Mouse (Mus musculus) forebrain, embryonic 11.5 days (tissue): ENCODE measurements around the gene Mrps23. TPM values are rescaled to one million over a fixed set of nuclear protein-coding genes. Genes with fewer than 3 reads are reported as not detected.

Experiments
- ATAC-seq: fragments of 200-750 bp; cut with Nextera tagmentation; replicated peaks from 2 replicates; pipeline ENCODE4 v1.8.0; 2017; ENCODE audit warnings: moderate TSS enrichment; ENCODE audit not compliant: low FRiP score
- DNase-seq: peaks from one replicate; pipeline ENCODE4 v3.0.0-alpha.2; 2017; ENCODE audit warnings: low spot score
- H3K27ac ChIP-seq: fragments of 300-500 bp; sonication (generic); 2 replicates; pipeline ENCODE4 v1.5.1; 2014; ENCODE audit warnings: low read depth, low read length
- H3K27me3 ChIP-seq: fragments of 300-500 bp; sonication (generic); 2 replicates; pipeline ENCODE4 v1.6.1; 2014; ENCODE audit warnings: mild to moderate bottlenecking, low read length, mixed read lengths; ENCODE audit not compliant: control insufficient read depth, insufficient read depth
- H3K36me3 ChIP-seq: fragments of 300-500 bp; sonication (generic); 2 replicates; pipeline ENCODE4 v1.6.1; 2014; ENCODE audit warnings: mild to moderate bottlenecking, low read length, moderate library complexity, mixed read lengths; ENCODE audit not compliant: control insufficient read depth, insufficient read depth
- H3K4me1 ChIP-seq: fragments of 300-500 bp; sonication (generic); replicated peaks from 2 replicates; pipeline ENCODE4 v1.6.1; 2014; ENCODE audit warnings: low read length, mixed read lengths; ENCODE audit not compliant: control insufficient read depth, insufficient read depth
- H3K4me2 ChIP-seq: fragments of 300-500 bp; sonication (generic); 2 replicates; pipeline ENCODE4 v1.6.1; 2014; ENCODE audit warnings: low read depth, mild to moderate bottlenecking, low read length, moderate library complexity, mixed read lengths; ENCODE audit not compliant: severe bottlenecking
- H3K4me3 ChIP-seq: fragments of 300-500 bp; sonication (generic); 2 replicates; pipeline ENCODE4 v1.5.1; 2014; ENCODE audit warnings: low read depth, low read length
- H3K9ac ChIP-seq: fragments of 300-500 bp; sonication (generic); 2 replicates; pipeline ENCODE4 v1.6.1; 2014; ENCODE audit warnings: low read length
- H3K9me3 ChIP-seq: fragments of 300-500 bp; sonication (generic); 2 replicates; pipeline ENCODE4 v1.6.1; 2016; ENCODE audit warnings: low read length, mixed read lengths; ENCODE audit not compliant: control insufficient read depth
- WGBS: fragments of 180-500 bp; shearing (Covaris S2); extraction: QIAGEN DNeasy Blood & Tissue Kit; methylation state at CpG from one replicate; pipeline ENCODE4 v1.1.7; 2014; 5-methylcytosine and 5-hydroxymethylcytosine counted together
- polyA plus RNA-seq: library from polyadenylated mRNA; unstranded; fragments of >200 nt; fragmentation: Nextera tagmentation; extraction: Ambion mirVana; gene quantifications from 2 replicates; pipeline ENCODE4 v1.2.1, GENCODE M21; 2014

Mrps23 gene
- polyA plus RNA-seq, 1 experiment from 2014 or later: 70.8 TPM

DNA sequence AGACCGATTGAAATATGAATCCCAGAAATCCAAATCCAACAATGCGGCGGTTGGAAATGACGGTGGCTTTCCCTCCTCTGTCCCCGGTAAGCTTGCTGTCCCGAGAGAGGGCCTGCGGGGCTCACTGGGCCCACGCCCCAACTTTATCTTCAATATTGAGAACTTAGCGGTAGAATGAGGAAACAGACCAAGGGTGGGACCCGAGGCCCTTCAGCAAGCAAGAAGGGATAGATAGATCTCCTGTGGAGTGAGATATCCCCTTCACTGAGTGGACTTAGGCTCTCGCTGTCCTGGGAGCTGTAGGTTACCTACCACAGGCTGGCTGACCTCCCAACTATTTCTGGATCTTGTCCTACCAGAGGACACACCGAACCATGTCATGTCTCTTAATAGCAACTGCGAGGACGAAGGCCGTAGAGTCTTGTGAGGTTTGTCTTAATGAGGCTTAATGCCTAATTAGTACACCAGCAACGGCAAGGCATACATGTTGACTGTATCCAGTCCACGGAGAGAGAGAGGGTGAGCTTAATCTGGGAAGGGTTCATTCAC is 19.5 kb upstream of the Mrps23 start:
- no peak for DNase-seq

DNA sequence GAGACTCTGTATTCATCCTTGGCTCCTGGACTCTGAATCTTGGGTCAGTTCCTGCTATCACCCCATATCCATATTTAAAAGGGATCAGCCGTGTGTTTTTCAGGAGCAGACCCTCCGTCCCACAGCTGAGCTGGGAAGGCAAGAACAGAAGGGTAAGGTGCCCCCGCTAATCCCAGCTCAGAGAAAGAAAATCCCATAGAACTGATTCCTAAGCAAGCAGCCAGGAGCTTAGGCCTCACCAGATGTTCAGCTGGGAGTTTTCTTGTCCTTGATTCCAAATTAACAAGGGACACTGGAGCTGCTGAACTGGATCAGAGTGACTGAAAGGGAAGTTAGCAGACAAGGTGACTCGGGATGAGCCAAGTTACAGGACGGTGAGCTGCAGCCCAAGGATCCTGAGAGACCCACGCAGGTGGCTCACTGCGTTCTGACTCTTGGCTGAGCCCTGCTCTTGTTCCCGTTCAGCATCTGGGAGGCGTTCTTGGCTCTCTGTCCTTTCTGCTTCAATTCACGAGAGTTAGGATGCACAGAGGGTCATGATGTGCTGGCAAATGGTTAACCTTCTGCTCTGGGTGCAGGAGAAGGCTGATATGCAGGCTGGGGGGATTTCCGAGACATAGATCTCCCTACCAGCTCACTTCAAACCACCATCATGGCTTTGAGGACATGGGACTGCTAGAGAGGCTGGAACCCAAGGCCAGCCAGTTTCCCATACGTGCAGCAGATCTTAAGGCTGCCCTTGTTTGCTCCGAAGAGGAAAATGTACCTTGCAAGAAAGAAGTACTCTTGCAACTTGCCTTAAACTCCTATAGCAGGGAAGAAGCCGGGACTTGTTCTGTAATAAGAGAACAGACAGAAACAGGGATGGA is 17.9 kb upstream of the Mrps23 start:
- ATAC-seq (no peak), DNase-seq (no peak)
- Histone ChIP-seq H3K36me3 (no peaks in the 10 kb centered on the region; the same call in 1 of the 2 replicates), H3K9ac (0 out of 2 replicates have a peak overlapping the region, but pooled peaks have one; percentile 48), H3K27me3 (0 out of 2 replicates have a peak, but pooled peaks cover under 1% of the 10 kb centered on the region), H3K4me1 (peaks cover 17% of the 10 kb centered on the region; the same call in 1 of the 2 replicates), H3K9me3 (no peaks in the 10 kb centered on the region), H3K27ac (peak overlapping the region; percentile 7; the same call in 1 of the 2 replicates), H3K4me2 (no peak overlapping the region), H3K4me3 (no peak overlapping the region)
- WGBS: 56% methylated on average over 14 of the region's 14 CpGs

More for the DNA sequence above, 19.5 kb upstream of the Mrps23 start:
- Histone ChIP-seq H3K4me1 (peaks cover 33% of the 10 kb centered on the region), H3K4me2 (no peak overlapping the region), H3K9me3 (no peaks in the 10 kb centered on the region), H3K27ac (no peak overlapping the region), H3K9ac (no peak overlapping the region), H3K36me3 (no peaks in the 10 kb centered on the region; the same call in 1 of the 2 replicates), H3K27me3 (no peaks in the 10 kb centered on the region), H3K4me3 (no peak overlapping the region)
- ATAC-seq: no peak
- 89% methylated on average over 17 of the region's 17 CpGs for WGBS

DNA sequence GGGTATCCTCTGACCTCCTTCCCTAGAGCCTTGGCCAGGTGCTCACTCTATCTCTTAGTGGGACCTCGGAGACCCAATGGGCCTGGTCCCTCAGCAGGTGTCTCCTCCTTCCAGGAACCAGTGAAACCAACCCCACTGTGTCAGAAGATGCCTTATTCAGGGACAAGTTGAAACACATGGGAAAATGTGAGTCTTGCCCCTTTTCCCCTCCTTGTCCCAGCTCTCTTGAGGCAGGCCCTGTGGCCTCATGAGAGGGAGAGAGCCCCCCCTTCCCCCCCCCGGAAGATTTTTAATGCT is 17.3 kb upstream of the Mrps23 start:
- Histone ChIP-seq H3K9ac (peak overlapping the region; percentile 48; the same call in 1 of the 2 replicates), H3K27me3 (peaks cover 4% of the 10 kb centered on the region; the same call in 1 of the 2 replicates), H3K27ac (peak overlapping the region; percentile 62), H3K9me3 (no peaks in the 10 kb centered on the region), H3K4me3 (no peak overlapping the region), H3K4me1 (peaks cover 14% of the 10 kb centered on the region; the same call in 1 of the 2 replicates), H3K36me3 (no peaks in the 10 kb centered on the region; the same call in 1 of the 2 replicates), H3K4me2 (no peak overlapping the region; the same call in 1 of the 2 replicates)
- WGBS: 32% methylated on average over 2 of the region's 2 CpGs
- DNase-seq (no peak), ATAC-seq (no peak)

DNA sequence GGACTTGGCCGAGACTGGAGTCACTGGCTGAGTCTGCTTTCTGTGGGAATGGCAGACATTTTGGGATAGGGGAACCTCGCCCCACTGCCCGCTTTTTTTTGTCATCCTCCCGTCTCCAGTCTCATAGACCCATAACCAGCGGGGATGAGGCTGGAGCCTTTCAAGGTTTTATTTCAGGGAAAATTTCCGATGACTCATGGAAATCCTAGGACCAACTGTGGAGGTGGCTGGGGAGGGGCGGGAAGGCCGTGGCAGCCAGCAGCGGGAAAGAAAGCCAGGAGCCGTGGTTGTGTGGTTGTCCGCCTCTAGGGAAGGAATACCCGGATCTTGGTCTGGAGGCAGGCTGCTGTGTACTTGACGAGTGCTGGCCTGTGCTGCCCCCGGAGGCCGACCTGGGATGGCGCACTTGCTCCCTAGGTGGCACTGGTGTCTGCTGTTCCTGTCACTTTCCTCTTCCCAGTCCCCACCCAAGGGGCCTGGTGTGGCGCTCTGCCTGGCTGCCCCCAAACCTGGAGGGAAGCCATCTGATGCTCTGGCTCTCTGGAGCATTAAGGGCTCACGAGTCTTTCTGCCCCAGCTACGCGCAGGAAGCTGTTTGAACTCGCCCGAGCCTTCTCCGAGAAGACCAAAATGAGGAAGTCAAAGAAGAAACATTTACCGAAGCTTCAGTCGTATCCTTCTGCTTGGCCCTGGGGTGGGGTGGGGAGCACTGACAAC is 16.6 kb upstream of the Mrps23 start:
- H3K27me3 ChIP-seq: peaks cover 9% of the 10 kb centered on the region
- ATAC-seq: peak; percentile 91
- peak overlapping the region; percentile 48; the same call in 1 of the 2 replicates for H3K9ac ChIP-seq
- H3K27ac ChIP-seq: peak overlapping the region; percentile 62
- DNase-seq: peak; percentile 91
- WGBS: 17% methylated on average over 25 of the region's 25 CpGs
- no peak overlapping the region for H3K4me3 ChIP-seq
- peaks cover 16% of the 10 kb centered on the region; the same call in 1 of the 2 replicates for H3K4me1 ChIP-seq
- H3K36me3 ChIP-seq: no peaks in the 10 kb centered on the region; the same call in 1 of the 2 replicates
- no peaks in the 10 kb centered on the region for H3K9me3 ChIP-seq
- H3K4me2 ChIP-seq: peak overlapping the region; percentile 40

DNA sequence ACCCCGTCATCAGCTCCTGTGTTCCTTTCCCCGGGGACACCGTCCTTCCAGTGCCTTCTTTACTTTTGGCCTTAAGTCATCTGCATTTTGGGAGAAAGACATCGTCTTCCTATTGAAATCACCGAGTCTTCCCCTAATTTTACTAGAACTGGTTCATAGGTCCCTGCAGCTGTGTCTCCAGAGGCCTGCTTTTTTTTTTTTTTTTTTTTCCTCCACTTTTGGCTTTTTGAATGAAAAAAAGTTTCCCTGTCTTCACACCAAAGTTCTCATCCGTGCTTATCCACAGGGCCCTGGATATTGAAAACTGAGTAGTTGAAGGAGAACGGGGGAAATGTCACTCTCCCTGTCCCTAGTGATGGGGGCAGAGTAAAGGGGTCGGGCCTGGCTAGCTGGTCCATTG is 16.0 kb upstream of the Mrps23 start:
- no peak for DNase-seq

DNA sequence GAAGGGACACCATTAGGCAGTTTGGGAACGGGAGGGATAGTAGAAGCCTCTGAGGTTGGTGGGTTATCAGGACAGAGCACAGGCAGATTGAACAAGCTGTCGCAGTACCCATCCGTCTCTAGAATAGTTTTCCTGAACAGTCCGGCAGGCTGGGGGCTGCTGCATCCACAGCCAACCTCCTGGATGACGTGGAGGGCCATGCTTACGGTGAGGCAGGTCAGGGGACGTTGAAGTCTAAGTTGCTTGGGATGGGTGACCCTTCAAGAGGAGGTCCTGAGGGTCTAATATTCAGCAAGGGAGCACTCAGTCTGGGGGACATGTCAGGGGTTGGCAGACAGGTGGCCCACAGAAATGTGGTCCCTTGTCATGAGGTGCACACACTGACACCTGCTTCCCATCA is 15.6 kb upstream of the Mrps23 start:
- Histone ChIP-seq H3K4me2 (no peak overlapping the region), H3K9ac (no peak overlapping the region), H3K4me1 (peaks cover 26% of the 10 kb centered on the region), H3K36me3 (no peaks in the 10 kb centered on the region), H3K4me3 (no peak overlapping the region), H3K9me3 (no peaks in the 10 kb centered on the region), H3K27ac (no peak overlapping the region), H3K27me3 (peaks cover 20% of the 10 kb centered on the region)
- no peak for DNase-seq
- ATAC-seq: no peak
- 83% methylated on average over 7 of the region's 7 CpGs for WGBS

More for the DNA sequence above, 16.0 kb upstream of the Mrps23 start:
- Histone ChIP-seq H3K4me2 (no peak overlapping the region), H3K4me3 (no peak overlapping the region), H3K9me3 (no peaks in the 10 kb centered on the region), H3K9ac (no peak overlapping the region), H3K27ac (no peak overlapping the region), H3K36me3 (no peaks in the 10 kb centered on the region; the same call in 1 of the 2 replicates), H3K27me3 (peaks cover 16% of the 10 kb centered on the region), H3K4me1 (peaks cover 22% of the 10 kb centered on the region; the same call in 1 of the 2 replicates)
- no peak for ATAC-seq
- WGBS: 55% methylated on average over 8 of the region's 8 CpGs

DNA sequence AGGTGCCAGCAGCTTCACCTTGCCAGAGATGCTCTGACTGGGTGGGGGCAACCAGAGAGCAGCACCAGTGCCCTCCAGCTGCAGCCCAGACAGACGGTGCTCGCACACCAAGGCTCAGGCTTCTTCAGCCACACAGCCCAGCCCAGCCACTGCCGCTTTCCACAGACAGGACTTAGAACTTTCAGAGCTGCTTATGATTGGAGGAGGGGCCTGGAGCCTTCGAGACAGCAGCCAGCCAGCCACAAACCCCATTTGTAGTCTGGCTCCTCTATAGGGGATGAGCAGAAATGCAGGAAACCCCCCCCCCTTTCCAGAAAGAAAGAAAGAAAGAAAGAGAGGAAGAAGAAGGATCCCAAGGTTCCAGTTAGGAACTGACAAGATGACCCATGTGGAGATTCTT is 11.6 kb upstream of the Mrps23 start:
- Histone ChIP-seq H3K4me1 (peaks cover 15% of the 10 kb centered on the region), H3K9ac (no peak overlapping the region), H3K9me3 (no peaks in the 10 kb centered on the region), H3K27me3 (peaks cover 29% of the 10 kb centered on the region), H3K4me3 (no peak overlapping the region), H3K36me3 (no peaks in the 10 kb centered on the region), H3K4me2 (no peak overlapping the region), H3K27ac (no peak overlapping the region)
- peak; percentile 65 for DNase-seq
- ATAC-seq: no peak; the same call in 1 of the 2 replicates
- 14% methylated on average over 4 of the region's 4 CpGs for WGBS

DNA sequence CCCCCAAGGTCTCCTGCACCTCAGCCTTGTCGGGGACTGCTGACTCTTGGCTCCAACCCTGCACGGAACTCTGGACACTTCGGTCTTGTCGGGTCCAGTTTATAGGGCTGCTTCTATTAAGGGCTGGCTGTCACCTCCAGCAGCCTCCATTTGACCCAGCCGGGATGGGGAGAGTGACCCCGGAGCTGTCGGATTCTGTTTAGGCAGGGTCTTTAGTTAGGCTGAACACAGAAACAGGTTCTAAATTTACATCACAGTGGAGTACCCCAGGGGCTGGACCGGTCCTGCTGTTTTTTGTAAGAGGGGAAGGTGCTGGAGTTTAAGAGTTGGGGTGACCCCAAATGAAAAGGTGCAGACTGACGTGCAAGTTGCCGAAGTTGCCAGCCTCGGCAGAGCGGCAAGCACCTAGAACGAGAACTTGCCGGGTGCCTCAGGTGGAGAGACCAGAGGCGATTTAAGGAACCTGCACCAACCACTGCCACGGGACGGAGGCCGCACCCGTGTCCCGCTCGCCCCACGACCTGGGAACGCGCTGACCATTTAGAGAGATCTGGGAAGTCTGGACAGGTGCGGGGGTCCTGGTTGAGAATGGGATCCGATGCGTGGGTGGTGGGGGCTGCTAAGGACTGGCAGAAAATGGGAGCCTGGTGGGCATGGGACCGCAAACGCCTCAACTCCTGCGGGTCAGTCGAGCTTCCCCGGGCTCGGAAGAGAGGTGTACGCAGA is 10.9 kb upstream of the Mrps23 start:
- ATAC-seq: no peak; the same call in 1 of the 2 replicates
- 4% methylated on average over 34 of the region's 34 CpGs for WGBS
- peak; percentile 68 for DNase-seq
- peak overlapping the region; percentile 9; the same call in 1 of the 2 replicates for H3K4me3 ChIP-seq
- peak overlapping the region; percentile 29 for H3K9ac ChIP-seq
- peaks cover 16% of the 10 kb centered on the region for H3K4me1 ChIP-seq
- no peaks in the 10 kb centered on the region for H3K36me3 ChIP-seq
- H3K9me3 ChIP-seq: no peaks in the 10 kb centered on the region
- H3K4me2 ChIP-seq: peak overlapping the region; percentile 27; the same call in 1 of the 2 replicates
- H3K27ac ChIP-seq: no peak overlapping the region
- peaks cover 29% of the 10 kb centered on the region for H3K27me3 ChIP-seq
